Mouse (Mus musculus): ENCODE measurements around the gene Pwwp2a. TPM values are rescaled to one million over a fixed set of nuclear protein-coding genes. Genes with fewer than 3 reads are reported as not detected.
A peak's percentile ranks its signal among the peaks of the same experiment; 100 is the strongest.

Pwwp2a gene
- polyA plus RNA-seq, 1 experiment = 35.4 TPM

DNA sequence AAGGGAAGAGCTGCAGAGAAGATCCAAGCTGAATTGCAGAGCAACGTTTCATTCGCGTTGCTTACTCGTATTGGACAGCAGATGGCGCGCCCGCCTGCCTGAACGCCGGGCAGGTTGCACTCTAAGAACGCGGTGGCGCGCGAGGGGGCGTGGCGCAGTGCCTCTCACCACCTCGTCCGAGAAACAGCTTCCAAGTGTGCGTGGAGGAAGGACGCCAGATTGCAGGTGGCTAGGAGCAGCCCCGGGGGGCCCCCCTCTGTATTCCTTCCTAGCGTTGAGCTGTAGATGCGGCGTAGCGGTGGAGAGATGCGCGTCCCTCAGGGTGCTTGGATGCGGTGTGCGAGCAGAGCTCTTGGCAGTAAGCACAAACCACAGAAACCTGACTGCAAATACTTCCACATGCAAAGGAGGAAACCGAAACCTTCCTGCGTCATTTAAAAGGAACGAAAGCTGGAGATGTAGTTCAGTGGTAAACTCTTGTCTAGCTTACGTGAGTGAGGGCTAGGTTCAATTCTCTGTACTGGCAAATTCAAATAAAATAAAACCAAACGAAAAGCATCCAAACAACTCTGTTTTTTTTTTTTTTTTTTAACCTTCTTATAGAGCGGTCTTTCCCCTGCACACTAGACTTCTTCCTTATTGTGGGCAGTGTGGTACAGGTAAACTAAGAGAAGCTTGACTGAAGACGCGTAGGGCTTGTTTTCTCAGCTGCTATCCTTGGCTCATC, 85.3 kb downstream of the Pwwp2a start:
- Histone ChIP-seq H3K27ac (ENCODE audit: insufficient read depth, low read depth, low read length) (no peak overlapping the region), H3K4me3 (ENCODE audit: insufficient read depth, low read length) (peak overlapping the region; percentile 54), H3K4me1 (ENCODE audit: control insufficient read depth, insufficient read depth, low read length) (no peaks in the 10 kb centered on the region)
- 0 out of 2 replicates have a peak, but pooled peaks have one; percentile 18 for TF ChIP-seq CTCF (IDR thresholded peaks at IDR 0.05; ENCODE audit: low read depth, low read length)
- no peak for TF ChIP-seq POLR2A (IDR thresholded peaks at IDR 0.05; ENCODE audit: borderline replicate concordance, low read depth, low read length)

- Histone ChIP-seq H3K27ac (ENCODE audit: insufficient read depth, low read depth, low read length) (no peak overlapping the region), H3K4me1 (ENCODE audit: control insufficient read depth, insufficient read depth, low read length) (no peaks in the 10 kb centered on the region), H3K4me3 (ENCODE audit: insufficient read depth, low read length) (no peak overlapping the region)
- TF ChIP-seq POLR2A (IDR thresholded peaks at IDR 0.05; ENCODE audit: borderline replicate concordance, low read depth, low read length) = no peak
- TF ChIP-seq CTCF (IDR thresholded peaks at IDR 0.05; ENCODE audit: low read depth, low read length) = no peak
These were observed 86.0 kb downstream of the Pwwp2a start for GRCm38 (mm10) chr11:43767749-43768148.

DNA sequence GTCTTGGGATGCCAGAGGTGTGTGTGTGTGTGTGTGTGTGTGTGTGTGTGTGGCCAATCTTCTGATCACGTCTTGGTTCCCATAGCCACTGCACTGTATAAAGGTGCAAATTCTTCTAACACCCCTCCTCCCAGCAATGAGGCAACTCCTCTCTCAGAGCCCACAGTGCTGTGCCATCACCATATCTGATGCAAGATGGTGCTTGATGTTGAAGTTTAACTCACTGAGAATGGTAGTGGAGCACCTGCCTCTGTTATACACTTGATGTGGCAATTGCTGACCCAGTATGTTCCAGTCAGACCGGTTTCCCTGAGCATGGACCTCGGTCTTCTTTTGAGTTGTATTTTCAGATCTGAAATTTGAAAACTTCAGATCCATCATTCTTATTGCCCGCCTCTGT, 88.3 kb downstream of the Pwwp2a start:
- TF ChIP-seq POLR2A (IDR thresholded peaks at IDR 0.05; ENCODE audit: borderline replicate concordance, low read depth, low read length) (no peak), CTCF (IDR thresholded peaks at IDR 0.05; ENCODE audit: low read depth, low read length) (no peak)
- Histone ChIP-seq H3K4me1 (ENCODE audit: control insufficient read depth, insufficient read depth, low read length) (no peaks in the 10 kb centered on the region), H3K4me3 (ENCODE audit: insufficient read depth, low read length) (no peak overlapping the region), H3K27ac (ENCODE audit: insufficient read depth, low read depth, low read length) (no peak overlapping the region)

Other genes starting within 250 kb of the Pwwp2a start
- gene Slu7, start 248.3 kb upstream of the Pwwp2a start, polyA plus RNA-seq (2012; ENCODE audit: insufficient read depth, insufficient read length, missing spikeins) = 65.4 and 68.9 TPM in 2 replicates
- gene C1qtnf2, start 207.7 kb upstream of the Pwwp2a start, polyA plus RNA-seq (2012; ENCODE audit: insufficient read depth, insufficient read length, missing spikeins) = not detected in 2 replicates
- gene Ccnjl, start 153.2 kb upstream of the Pwwp2a start, polyA plus RNA-seq (2012; ENCODE audit: insufficient read depth, insufficient read length, missing spikeins) = not detected in 2 replicates
- gene 4933415A04Rik, start 95.0 kb upstream of the Pwwp2a start, polyA plus RNA-seq (2012; ENCODE audit: insufficient read depth, insufficient read length, missing spikeins) = not detected in 2 replicates
- gene Fabp6, start 80.5 kb upstream of the Pwwp2a start, polyA plus RNA-seq (2012; ENCODE audit: insufficient read depth, insufficient read length, missing spikeins) = not detected in 2 replicates
- gene Ttc1, start 66.0 kb downstream of the Pwwp2a start, polyA plus RNA-seq (2012; ENCODE audit: insufficient read depth, insufficient read length, missing spikeins) = 41.5 and 42.4 TPM in 2 replicates
- not detected in 2 replicates for gene Adra1b, start 219.2 kb downstream of the Pwwp2a start, polyA plus RNA-seq (2012; ENCODE audit: insufficient read depth, insufficient read length, missing spikeins)